Mouse (Mus musculus): ENCODE results near the gene Gm4737.

- TF ChIP-seq UBTF (IDR thresholded peaks at IDR 0.05; ENCODE audit: low read depth, low read length) (no peak), POLR2A (IDR thresholded peaks at IDR 0.05; ENCODE audit: low read depth, low read length) (no peak), NRF1 (IDR thresholded peaks at IDR 0.05; ENCODE audit: low read depth, low read length) (no peak), EP300 (IDR thresholded peaks at IDR 0.05; ENCODE audit: low read length) (no peak), SMC3 (IDR thresholded peaks at IDR 0.05; ENCODE audit: low read depth, low read length) (no peak), TBP (conservative IDR thresholded peaks at IDR 0.05; ENCODE audit: low read depth, low read length) (no peak), CTCF (conservative IDR thresholded peaks at IDR 0.05 in 1 of 2, IDR thresholded peaks at IDR 0.05 in 1 of 2; ENCODE audit: low read depth in 2 of 2, low read length in 2 of 2) (no peak), MAX (IDR thresholded peaks at IDR 0.05; ENCODE audit: low read length) (no peak), HCFC1 (IDR thresholded peaks at IDR 0.05; ENCODE audit: low read depth, low read length) (no peak), USF1 (IDR thresholded peaks at IDR 0.05; ENCODE audit: low read depth, low read length) (no peak)
Observed at GRCm38 (mm10) chr16:46117645-46118044, 37.2 kb downstream of the Gm4737 start.

Measured in CH12.LX (cell line).